Mouse (Mus musculus) right cerebral cortex, adult 2 months (tissue): Measurements from ENCODE around the gene Magea6.
"Not testable (repeated sequence)": the region's sequence is repeated elsewhere in the genome, so short reads cannot be mapped to it uniquely, and the experiment has no call there.

Experiments used
- DNase-seq, 2 experiments: peaks; one replicate each; pipeline ENCODE4 v3.0.0; 2021 to 2022; ENCODE audit warnings: low spot score in 2 of 2

Magea6 gene

DNA sequence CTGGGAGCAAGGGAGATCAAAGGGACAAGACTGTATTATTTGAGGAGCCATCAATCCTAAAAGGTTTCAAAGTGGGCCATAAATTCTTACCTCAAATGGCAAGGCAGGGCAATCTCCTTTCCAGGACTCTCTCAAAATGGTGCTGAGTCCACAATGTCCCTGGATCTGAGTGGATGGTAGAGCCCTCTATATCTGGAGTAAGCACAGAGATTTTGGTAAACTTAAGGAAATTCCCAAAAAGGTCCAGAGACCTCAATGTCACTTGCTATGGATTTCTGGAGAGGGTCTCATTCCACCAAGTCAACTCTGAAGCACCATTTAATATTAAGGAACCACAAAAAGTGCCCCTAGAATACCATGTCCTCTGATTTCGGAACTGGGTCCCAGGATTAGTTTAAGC, at the start of gene Magea6:
Magea6 (minus strand) TSS at position 101 of the 400 bp plus-strand sequence.
- DNase-seq: not testable (repeated sequence)

DNA sequence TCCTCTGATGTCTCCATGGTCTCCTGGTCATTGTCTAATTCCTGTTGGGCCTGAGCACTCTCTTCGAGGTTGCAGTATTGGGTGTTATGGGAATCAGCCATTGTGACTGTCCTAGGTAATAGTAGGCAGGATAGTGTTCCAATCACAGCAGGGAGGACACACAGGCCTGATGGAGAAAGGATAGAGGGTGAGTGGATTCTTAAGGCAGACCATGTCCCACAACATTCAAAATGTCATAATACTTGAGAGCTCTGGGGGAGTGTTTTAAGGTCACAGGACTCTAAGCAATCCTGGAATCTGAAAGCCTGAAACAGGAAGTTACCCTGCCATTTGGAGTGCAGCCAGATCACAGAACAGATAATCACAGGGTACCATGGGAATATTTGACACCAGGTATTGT, 13.6 kb upstream of the Magea6 start, which contains the start of gene Magea3:
Magea3 (minus strand) TSS at position 101 of the 400 bp plus-strand sequence.
- DNase-seq: not testable (repeated sequence)

DNA sequence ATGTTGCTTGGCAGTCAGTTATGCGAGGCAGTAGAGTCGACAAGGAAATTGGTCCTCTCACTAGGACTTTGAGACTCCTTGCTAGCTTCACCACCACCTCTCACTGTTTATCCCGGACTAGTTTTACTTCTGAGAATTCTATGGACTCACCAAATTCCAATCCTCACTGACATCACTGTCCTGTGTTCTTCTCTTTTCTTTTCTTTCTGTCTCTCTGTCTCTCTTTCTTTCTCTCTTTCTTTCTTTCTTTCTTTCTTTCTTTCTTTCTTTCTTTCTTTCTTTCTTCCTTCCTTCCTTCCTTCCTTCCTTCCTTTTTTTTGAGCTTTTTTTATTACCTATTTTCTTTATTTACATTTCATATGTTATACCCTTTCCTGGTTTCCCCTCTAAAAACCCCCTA, 45.6 kb downstream of the Magea6 start, which contains the start of gene Cldn34b1:
Cldn34b1 (minus strand) TSS at position 101 of the 400 bp plus-strand sequence.
- DNase-seq: not testable (repeated sequence)
